ENCODE assay signal across 20 mouse cellular contexts in the genomic region with DNA sequence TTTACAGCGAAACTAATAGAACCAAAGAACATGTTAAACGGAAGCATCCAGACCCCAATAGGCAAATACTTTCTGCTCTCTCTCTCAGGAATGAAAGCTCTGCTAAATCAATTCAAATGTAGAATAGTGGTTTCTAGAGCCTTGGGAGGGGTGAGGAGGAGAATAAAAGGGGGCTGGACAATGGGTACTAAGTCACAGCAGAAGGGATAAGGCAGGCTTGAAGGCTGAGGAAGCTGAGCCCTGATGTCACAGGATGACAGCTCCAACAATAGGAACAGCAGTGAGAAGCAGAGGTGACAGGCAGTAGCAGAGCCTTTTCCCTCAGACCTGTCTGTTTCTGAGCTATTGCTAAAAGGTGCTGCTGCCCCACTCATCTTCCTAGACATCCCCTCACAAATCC. TPM values are rescaled to one million over a fixed set of nuclear protein-coding genes. Genes with fewer than 3 reads are reported as not detected.
DNase-seq lines count a peak whose midpoint lies in the region; ATAC-seq lines count a peak whose summit lies in the region.
"Had no signal": no experiment of that assay in that cellular context is flagged by ENCODE, and none has a peak within 500 bp of the region (broad histone marks: within the 10 kb centered on the region; RNA-seq: fewer than 3 reads in every experiment).

No protein-coding gene starts in this region.

- H3K9ac ChIP-seq in midbrain, embryonic 11.5 days (ENCODE audit: low read length) = no peak overlapping the region
- H3K9ac ChIP-seq in midbrain, embryonic 13.5 days (replicated peaks) = no peak overlapping the region
- H3K9ac ChIP-seq: embryonic facial prominence, embryonic 12.5 days; forebrain, embryonic 15.5 days; intestine, embryonic 15.5 days had no signal

- ATAC-seq in midbrain, embryonic 11.5 days (ENCODE audit: low FRiP score) = peak; percentile 91
- ATAC-seq in midbrain, embryonic 13.5 days = no peak
- ATAC-seq: forebrain, embryonic 15.5 days; hindbrain, postnatal 0 days; intestine, embryonic 15.5 days had no signal

- no peaks in the 10 kb centered on the region for H3K27me3 ChIP-seq in midbrain, embryonic 11.5 days (ENCODE audit: control insufficient read depth, insufficient read depth, low read length)
- H3K27me3 ChIP-seq in midbrain, embryonic 13.5 days = no peaks in the 10 kb centered on the region
- H3K27me3 ChIP-seq in limb, embryonic 10.5 days (ENCODE audit: low read depth, poor library complexity, severe bottlenecking) = no peaks in the 10 kb centered on the region
- H3K27me3 ChIP-seq: CH12.LX; embryonic facial prominence, embryonic 12.5 days; forebrain, embryonic 15.5 days; intestine, embryonic 15.5 days had no signal

- H3K9me3 ChIP-seq in midbrain, embryonic 11.5 days (ENCODE audit: control insufficient read depth, low read length) = no peaks in the 10 kb centered on the region
- H3K9me3 ChIP-seq in midbrain, embryonic 13.5 days = no peaks in the 10 kb centered on the region
- H3K9me3 ChIP-seq in limb, embryonic 10.5 days (replicated peaks) = no peaks in the 10 kb centered on the region
- H3K9me3 ChIP-seq: embryonic facial prominence, embryonic 12.5 days; forebrain, embryonic 15.5 days; heart, embryonic 10.5 days; intestine, embryonic 15.5 days had no signal

- intact Hi-C loops in heart, postnatal 36 days (cut with DNase I) = no loop called here

- H3K4me1 ChIP-seq in midbrain, embryonic 11.5 days (ENCODE audit: control insufficient read depth, insufficient read depth, low read length) = no peaks in the 10 kb centered on the region
- peaks cover 8% of the 10 kb centered on the region for H3K4me1 ChIP-seq in midbrain, embryonic 13.5 days (replicated peaks)
- peaks cover 22% of the 10 kb centered on the region for H3K4me1 ChIP-seq in limb, embryonic 10.5 days
- H3K4me1 ChIP-seq: intestine, embryonic 15.5 days had no signal

- H3K4me3 ChIP-seq in midbrain, embryonic 11.5 days (ENCODE audit: low read depth, low read length) = no peak overlapping the region
- H3K4me3 ChIP-seq in midbrain, embryonic 13.5 days (replicated peaks) = no peak overlapping the region
- no peak overlapping the region for H3K4me3 ChIP-seq in limb, embryonic 10.5 days
- H3K4me3 ChIP-seq: embryonic facial prominence, embryonic 12.5 days; forebrain, embryonic 15.5 days; heart, embryonic 10.5 days; intestine, embryonic 15.5 days had no signal

- H3K27ac ChIP-seq in midbrain, embryonic 11.5 days (ENCODE audit: low read depth, low read length) = no peak overlapping the region
- no peak overlapping the region for H3K27ac ChIP-seq in midbrain, embryonic 13.5 days
- H3K27ac ChIP-seq in limb, embryonic 10.5 days = no peak overlapping the region
- H3K27ac ChIP-seq: embryonic facial prominence, embryonic 12.5 days; forebrain, embryonic 15.5 days; heart, embryonic 10.5 days; hindbrain, postnatal 0 days; intestine, embryonic 15.5 days had no signal

- peak; percentile 43 for DNase-seq in heart, adult 11 months
- no peak for DNase-seq in heart, postnatal 36 days
- DNase-seq in midbrain, embryonic 11.5 days (ENCODE audit: low spot score, missing footprints) = peak; percentile 86
- peak; percentile 70 for DNase-seq in R1 (ENCODE audit: low read depth, low spot score)
- DNase-seq in limb, embryonic 10.5 days (ENCODE audit: low spot score) = no peak
- DNase-seq: adrenal gland, postnatal 10 days; cerebellum, adult 11-12 months; cerebellum, adult 9-10 months; cerebellum, postnatal 25 days; gastrocnemius, postnatal 36 days; heart, adult 18-20 months; heart, postnatal 10 days had no signal

- H3K4me2 ChIP-seq in midbrain, embryonic 11.5 days = no peak overlapping the region
- no peak overlapping the region for H3K4me2 ChIP-seq in midbrain, embryonic 13.5 days (replicated peaks)
- H3K4me2 ChIP-seq: embryonic facial prominence, embryonic 12.5 days; forebrain, embryonic 15.5 days; intestine, embryonic 15.5 days had no signal

- WGBS in midbrain, embryonic 11.5 days = 25% methylated on average over 2 of the region's 2 CpGs
- 23% methylated on average over 2 of the region's 2 CpGs for WGBS in midbrain, embryonic 13.5 days
- 80% methylated on average over 2 of the region's 2 CpGs for WGBS in limb, embryonic 10.5 days

- H3K36me3 ChIP-seq in midbrain, embryonic 11.5 days (ENCODE audit: control insufficient read depth, insufficient read depth, low read length) = no peaks in the 10 kb centered on the region
- H3K36me3 ChIP-seq in midbrain, embryonic 13.5 days = no peaks in the 10 kb centered on the region
- H3K36me3 ChIP-seq in limb, embryonic 10.5 days = no peaks in the 10 kb centered on the region
- H3K36me3 ChIP-seq: embryonic facial prominence, embryonic 12.5 days; forebrain, embryonic 15.5 days; heart, embryonic 10.5 days; intestine, embryonic 15.5 days had no signal

RNA-seq across cellular contexts. Expression of a gene that starts 41.8 kb away (rescaled TPM):
- under 1 TPM; 0.25 to 0.30 TPM for total RNA-seq in heart, postnatal 36 days (2021)
- 7.3 and 8.2 TPM in 2 replicates for polyA plus RNA-seq in midbrain, embryonic 11.5 days (2014; fragmentation: Nextera tagmentation; extraction: Ambion mirVana)
- polyA plus RNA-seq in midbrain, embryonic 13.5 days (2015; fragmentation: Nextera tagmentation; extraction: Ambion mirVana) = 2.1 and 2.8 TPM in 2 replicates
- 11.6 and 13.6 TPM in 2 replicates for polyA plus RNA-seq in limb, embryonic 10.5 days (2016; fragmentation: Nextera tagmentation; extraction: Ambion mirVana)
- total RNA-seq: CH12.LX; hematopoietic stem cell, adult 5-6 weeks had no signal

Comparison
In these comparisons a context has a peak if more than half of its experiments do, and no peak if none do; other contexts are left out.
1. DNase-seq: peak in heart, adult 11 months (single experiment), midbrain, embryonic 11.5 days (single experiment) and R1 (single experiment); none in heart, postnatal 36 days (0 of 2) and limb, embryonic 10.5 days (single experiment).